21 mouse cellular contexts compared by ENCODE assay signal in genomic region chr10:39692152-39692551, GRCm38 (mm10). TPM values are rescaled to one million over a fixed set of nuclear protein-coding genes. Genes with fewer than 3 reads are reported as not detected.
A peak's percentile ranks its signal among the peaks of the same experiment; 100 is the strongest.
DNase-seq lines count a peak whose midpoint lies in the region; TF ChIP-seq lines count a peak whose summit lies in the region.
"Had no signal": no experiment of that assay in that cellular context is flagged by ENCODE, and none has a peak within 500 bp of the region (broad histone marks: within the 10 kb centered on the region; RNA-seq: fewer than 3 reads in every experiment).

No protein-coding gene starts in this region.

- TF ChIP-seq POLR2A in CH12.LX (IDR thresholded peaks at IDR 0.05; ENCODE audit: low read depth, low read length) = no peak
- no peak for TF ChIP-seq POLR2A in myocyte (IDR thresholded peaks at IDR 0.05; ENCODE audit: insufficient read length, low read depth)

- no peak for TF ChIP-seq EP300 in CH12.LX (IDR thresholded peaks at IDR 0.05; ENCODE audit: low read length)

- H3K27ac ChIP-seq in CH12.LX (ENCODE audit: insufficient read depth, low read depth) = peak overlapping the region; percentile 66
- H3K27ac ChIP-seq: embryonic facial prominence, embryonic 13.5 days; embryonic facial prominence, embryonic 15.5 days; forebrain, embryonic 10.5 days; forebrain, embryonic 12.5 days had no signal

- H3K9ac ChIP-seq in CH12.LX (ENCODE audit: insufficient read depth, low read depth) = no peak overlapping the region
- H3K9ac ChIP-seq: embryonic facial prominence, embryonic 13.5 days; embryonic facial prominence, embryonic 15.5 days; forebrain, embryonic 12.5 days had no signal

- H3K4me3 ChIP-seq in CH12.LX (replicated peaks in 1 of 3; ENCODE audit: low read depth in 2 of 3, low read length in 2 of 3, poor library complexity in 1 of 3) = no peak overlapping the region
- no peak overlapping the region for H3K4me3 ChIP-seq in myocyte
- H3K4me3 ChIP-seq: embryonic facial prominence, embryonic 13.5 days; embryonic facial prominence, embryonic 15.5 days; erythroblast, embryonic 14.5 days; forebrain, embryonic 10.5 days; forebrain, embryonic 12.5 days had no signal

- DNase-seq in A20 (ENCODE audit: low read depth, low spot score) (peak; percentile 66), CH12.LX (ENCODE audit: extremely low read depth) (no peak)
- DNase-seq in cerebellum, adult 8-10 months = no peak
- DNase-seq in frontal cortex, postnatal 25 days (ENCODE audit: low spot score in 2 of 2) = no peak
- DNase-seq: adrenal gland, adult 2 months; adrenal gland, postnatal 10 days; adrenal gland, postnatal 36 days; B cell, adult 2 months; cerebellum, adult 11-12 months; cerebellum, adult 2 months; cerebellum, adult 9-11 months; cerebellum, postnatal 14 days; cerebellum, postnatal 36 days; embryo, embryonic 11 days had no signal

- TF ChIP-seq RAD21 in CH12.LX (IDR thresholded peaks at IDR 0.05; ENCODE audit: low read depth, low read length) = no peak

- in situ Hi-C loops in CH12.LX (cut with MboI; ENCODE audit: low pct_ligation_motif_present, low pct_unique_long_range_greater_than_20kb, low sequenced_read_pairs) = no loop called here

- dilution Hi-C loops in CH12.LX (cut with MboI; ENCODE audit: extremely low pct_ligation_motif_present, extremely low pct_unique_long_range_greater_than_20kb, low sequenced_read_pairs) = no loop called here

- no peaks in the 10 kb centered on the region for H3K9me3 ChIP-seq in CH12.LX (replicated peaks; ENCODE audit: low read length)
- H3K9me3 ChIP-seq: embryonic facial prominence, embryonic 13.5 days; embryonic facial prominence, embryonic 15.5 days; forebrain, embryonic 10.5 days; forebrain, embryonic 12.5 days had no signal

- H3ac ChIP-seq in myocyte (ENCODE audit: control insufficient read depth, insufficient read length) = no peak overlapping the region

- peak overlapping the region; percentile 99; the same call in 1 of the 2 replicates for H3K4me2 ChIP-seq in CH12.LX (ENCODE audit: insufficient read depth, low read depth, poor library complexity, severe bottlenecking)
- H3K4me2 ChIP-seq in myocyte (ENCODE audit: low read depth) = peak overlapping the region; percentile 19
- H3K4me2 ChIP-seq: embryonic facial prominence, embryonic 13.5 days; embryonic facial prominence, embryonic 15.5 days; forebrain, embryonic 12.5 days had no signal

- peaks cover 5 to 48% of the 10 kb centered on the region in 2 experiments for H3K4me1 ChIP-seq in CH12.LX (ENCODE audit: control insufficient read depth in 1 of 2, insufficient read depth in 2 of 2)
- H3K4me1 ChIP-seq: embryonic facial prominence, embryonic 13.5 days had no signal

- no peak for TF ChIP-seq CTCF in CH12.LX (conservative IDR thresholded peaks at IDR 0.05 in 1 of 2, IDR thresholded peaks at IDR 0.05 in 1 of 2; ENCODE audit: low read depth in 2 of 2, low read length in 2 of 2)

- H3K27me3 ChIP-seq in CH12.LX (replicated peaks) (no peaks in the 10 kb centered on the region), myocyte (ENCODE audit: control insufficient read depth, insufficient read depth, insufficient read length) (no peaks in the 10 kb centered on the region)
- H3K27me3 ChIP-seq: embryonic facial prominence, embryonic 13.5 days; embryonic facial prominence, embryonic 15.5 days; forebrain, embryonic 12.5 days; Patski had no signal

- H3K79me2 ChIP-seq in CH12.LX (replicated peaks; ENCODE audit: control insufficient read depth, extremely low read depth, insufficient read depth, poor library complexity, severe bottlenecking) (no peaks in the 10 kb centered on the region), myocyte (ENCODE audit: control insufficient read depth, insufficient read depth) (no peaks in the 10 kb centered on the region)

- H3K36me3 ChIP-seq in CH12.LX (replicated peaks in 1 of 2; ENCODE audit: control insufficient read depth in 1 of 2, insufficient read depth in 1 of 2, low read length in 1 of 2) = no peaks in the 10 kb centered on the region
- H3K36me3 ChIP-seq in myocyte (ENCODE audit: control insufficient read depth, insufficient read depth) = no peaks in the 10 kb centered on the region
- H3K36me3 ChIP-seq: embryonic facial prominence, embryonic 13.5 days; embryonic facial prominence, embryonic 15.5 days; forebrain, embryonic 10.5 days; forebrain, embryonic 12.5 days had no signal

TF ChIP-seq in CH12.LX, 34 proteins besides CTCF, POLR2A, EP300 and RAD21:
- TF ChIP-seq ZNF384 (IDR thresholded peaks at IDR 0.05; ENCODE audit: low read depth, low read length) (peak; percentile 62; the same call in 1 of the 2 replicates), E2F4 (IDR thresholded peaks at IDR 0.05; ENCODE audit: insufficient replicate concordance, low read depth, low read length) (no peak)

TF ChIP-seq in myocyte, 11 proteins besides CTCF, POLR2A, EP300 and RAD21:
- TF ChIP-seq TCF3 (IDR thresholded peaks at IDR 0.05; ENCODE audit: insufficient read length, low read depth) (no peak), TCF12 (IDR thresholded peaks at IDR 0.05; ENCODE audit: insufficient read depth, poor library complexity, severe bottlenecking) (no peak), SRF (IDR thresholded peaks at IDR 0.05; ENCODE audit: control insufficient read depth, insufficient read length, low read depth) (no peak), MYOD1 (IDR thresholded peaks at IDR 0.05; ENCODE audit: control insufficient read depth in 1 of 3, insufficient read length in 2 of 3, low read depth in 2 of 3) (no peak), E2F4 (IDR thresholded peaks at IDR 0.05; ENCODE audit: insufficient read depth) (no peak), CEBPB (IDR thresholded peaks at IDR 0.05; ENCODE audit: insufficient read depth, poor library complexity, severe bottlenecking) (no peak), POLR2AphosphoS2 (IDR thresholded peaks at IDR 0.05; ENCODE audit: insufficient read length, low read depth) (no peak), REST (IDR thresholded peaks at IDR 0.05; ENCODE audit: insufficient read depth, insufficient read length) (no peak), MYOG (IDR thresholded peaks at IDR 0.05; ENCODE audit: control insufficient read depth in 1 of 3, insufficient read depth in 1 of 3, insufficient read length in 2 of 3, low read depth in 2 of 3) (no peak), MAX (IDR thresholded peaks at IDR 0.05; ENCODE audit: low read depth) (no peak), USF1 (IDR thresholded peaks at IDR 0.05; ENCODE audit: low read depth) (no peak)
TF ChIP-seq in myocyte: peak in this region for 0.

RNA-seq across cellular contexts. Expression of gene Rev3l, which starts 39.8 kb away (rescaled TPM):
- total RNA-seq in CH12.LX (2012; rRNA removed) = 10.5 and 11.0 TPM in 2 replicates
- 18.0 and 19.9 TPM in 2 replicates for total RNA-seq in CH12.LX (2014; rRNA removed)
- 13.4 and 13.9 TPM in 2 replicates for polyA plus RNA-seq in CH12.LX (2012; ENCODE audit: insufficient read length, low read depth)
- polyA plus RNA-seq in myocyte (2012; fragmentation: generic; extraction: Trizol) = 2.4 TPM
